1 mouse cellular context compared by ENCODE assay signal in genomic region chr11:20112741-20113480, GRCm38 (mm10).
TF ChIP-seq lines count a peak whose summit lies in the region.

Gene Actr2, minus strand, starts transcription at chr11:20112913.

TF ChIP-seq in CH12.LX, 34 proteins besides CTCF, POLR2A, EP300 and RAD21 (continued from another document):
- TF ChIP-seq ZKSCAN1 (IDR thresholded peaks at IDR 0.05; ENCODE audit: borderline replicate concordance, low read depth, low read length) = no peak
- TF ChIP-seq MEF2A (IDR thresholded peaks at IDR 0.05; ENCODE audit: borderline replicate concordance, low read depth, low read length) = 0 out of 2 replicates have a peak, but pooled peaks have one; percentile 57
- TF ChIP-seq MXI1 (IDR thresholded peaks at IDR 0.05; ENCODE audit: low read depth, low read length) = peak; percentile 91
- TF ChIP-seq ELF1 (IDR thresholded peaks at IDR 0.05; ENCODE audit: low read depth, low read length) = peak; percentile 98
- TF ChIP-seq USF2 (conservative IDR thresholded peaks at IDR 0.05; ENCODE audit: low read depth, low read length) = no peak
- TF ChIP-seq ZMIZ1 (IDR thresholded peaks at IDR 0.05; ENCODE audit: low read depth, low read length) = peak; percentile 84
- TF ChIP-seq CHD2 (IDR thresholded peaks at IDR 0.05; ENCODE audit: low read length) = peak; percentile 91
- peak; percentile 52; the same call in 1 of the 2 replicates for TF ChIP-seq BHLHE40 (IDR thresholded peaks at IDR 0.05; ENCODE audit: low read depth, low read length)
- no peak for TF ChIP-seq JUND (conservative IDR thresholded peaks at IDR 0.05; ENCODE audit: low read depth, low read length)
- no peak for TF ChIP-seq USF1 (IDR thresholded peaks at IDR 0.05; ENCODE audit: low read depth, low read length)
- TF ChIP-seq UBTF (IDR thresholded peaks at IDR 0.05; ENCODE audit: low read depth, low read length) = peak; percentile 90
- TF ChIP-seq PAX5 (IDR thresholded peaks at IDR 0.05; ENCODE audit: low read length) = no peak
